Mouse (Mus musculus): ENCODE results near the gene Spns2. TPM values are rescaled to one million over a fixed set of nuclear protein-coding genes. Genes with fewer than 3 reads are reported as not detected.

Gene Spns2
- polyA plus RNA-seq, 1 experiment from 2014 or later = 13.0 TPM

DNA sequence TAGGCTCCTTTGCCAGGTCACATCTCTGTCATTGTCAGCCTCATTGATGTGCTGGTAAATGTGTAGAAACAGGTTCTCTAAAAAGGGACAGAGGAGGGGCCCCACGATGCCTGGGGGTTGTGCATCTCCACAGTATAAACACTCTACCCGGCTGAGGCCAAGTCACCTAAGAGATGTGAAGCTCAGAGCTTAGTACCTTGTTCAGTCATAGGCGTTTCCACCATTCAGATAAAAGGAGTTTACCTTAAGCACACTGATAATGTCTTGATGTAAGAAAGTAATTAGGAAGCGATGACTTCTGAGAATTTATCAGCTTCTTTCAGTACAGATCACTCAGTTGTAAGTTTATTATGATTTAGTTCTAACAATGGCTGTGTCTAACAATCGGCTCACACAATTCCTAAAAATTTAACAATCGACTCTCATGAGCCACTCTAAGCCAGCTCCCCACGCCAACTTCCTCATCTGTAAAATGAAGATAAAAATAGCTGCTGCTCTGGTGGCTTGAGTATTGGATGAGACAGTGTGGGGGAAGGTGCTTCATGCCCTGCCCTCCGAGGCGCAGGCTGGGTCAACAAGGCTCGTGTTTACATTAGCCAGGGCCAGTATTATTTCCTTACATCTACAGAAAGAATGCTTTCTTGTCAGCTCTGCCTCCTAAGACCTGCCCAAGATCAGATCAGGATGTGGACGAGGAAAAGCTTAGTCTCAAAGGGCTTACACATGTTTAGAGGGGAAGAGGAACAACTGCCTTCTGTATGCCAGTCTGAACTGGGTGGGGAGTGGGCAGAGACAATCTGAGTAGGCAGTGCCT lies 22.8 kb downstream of the Spns2 start:
- Histone ChIP-seq H3K9ac (no peak overlapping the region), H3K4me3 (no peak overlapping the region), H3K36me3 (no peaks in the 10 kb centered on the region), H3K9me3 (no peaks in the 10 kb centered on the region), H3K4me1 (peaks cover 18% of the 10 kb centered on the region), H3K27me3 (replicated peaks) (no peaks in the 10 kb centered on the region), H3K4me2 (replicated peaks) (no peak overlapping the region), H3K27ac (0 out of 2 replicates have a peak overlapping the region, but pooled peaks have one; percentile 6)
- no peak for ATAC-seq (ENCODE audit: low FRiP score, low read depth)
- WGBS = 71% methylated on average over 11 of the region's 11 CpGs

DNA sequence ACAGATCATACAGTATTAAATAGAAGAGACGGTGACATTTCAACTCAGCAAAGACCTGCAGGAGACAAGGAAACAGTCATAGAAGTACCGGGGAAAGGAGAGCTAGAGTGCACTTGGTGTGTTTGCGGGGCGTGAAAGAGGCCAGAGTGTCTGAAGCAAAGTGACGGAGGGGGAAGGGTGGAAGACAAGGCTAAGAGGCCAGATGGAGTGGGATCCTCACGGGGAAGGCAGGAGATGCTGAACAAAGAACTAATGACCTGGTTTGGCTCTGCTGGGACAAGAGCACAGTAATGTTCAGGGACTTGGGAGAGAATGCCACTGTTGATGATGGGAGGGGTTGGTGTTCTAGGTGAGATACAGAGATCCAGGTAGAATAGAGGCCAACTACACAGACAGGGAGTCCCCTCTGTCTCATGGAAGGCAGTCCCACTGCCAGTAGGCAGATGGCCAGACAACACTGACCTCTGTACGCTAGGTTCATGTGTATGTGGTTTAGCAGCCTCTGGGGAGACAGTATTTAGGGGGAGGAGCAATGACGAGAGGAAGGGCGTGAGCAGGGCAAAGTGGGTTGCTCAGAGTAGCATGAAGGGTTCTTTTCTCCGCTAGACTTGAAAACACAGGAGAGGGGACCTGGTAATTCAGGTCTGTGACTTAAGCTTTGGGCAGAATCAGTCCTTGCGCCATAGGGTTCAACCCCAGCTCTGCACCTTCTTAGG lies 23.6 kb downstream of the Spns2 start:
- ATAC-seq (ENCODE audit: low FRiP score, low read depth) = no peak
- Histone ChIP-seq H3K9me3 (no peaks in the 10 kb centered on the region), H3K4me1 (peaks cover 18% of the 10 kb centered on the region), H3K36me3 (no peaks in the 10 kb centered on the region), H3K9ac (no peak overlapping the region), H3K27ac (no peak overlapping the region), H3K27me3 (replicated peaks) (no peaks in the 10 kb centered on the region), H3K4me2 (replicated peaks) (no peak overlapping the region), H3K4me3 (no peak overlapping the region)
- 57% methylated on average over 11 of the region's 11 CpGs for WGBS

DNA sequence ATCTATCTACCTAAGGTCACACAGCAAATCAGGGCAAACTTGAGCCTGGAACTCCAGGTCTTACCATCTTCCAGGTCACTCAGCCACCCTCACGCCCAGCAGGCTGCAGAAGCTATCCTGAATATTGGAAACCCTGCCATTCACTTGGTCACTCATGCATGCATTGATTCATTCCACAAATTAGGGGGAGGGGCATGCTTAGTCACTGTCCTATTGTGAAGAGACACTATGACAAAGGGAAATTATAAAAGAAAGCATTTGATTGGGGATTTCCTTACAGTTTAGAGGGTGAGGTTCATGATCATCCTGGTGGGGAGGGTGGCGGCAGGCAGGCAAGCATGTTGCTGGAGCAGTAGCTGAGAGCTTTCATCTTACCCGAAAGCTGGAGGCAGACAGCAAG lies 24.9 kb downstream of the Spns2 start:
- Histone ChIP-seq H3K4me1 (peaks cover 18% of the 10 kb centered on the region), H3K27ac (no peak overlapping the region)

DNA sequence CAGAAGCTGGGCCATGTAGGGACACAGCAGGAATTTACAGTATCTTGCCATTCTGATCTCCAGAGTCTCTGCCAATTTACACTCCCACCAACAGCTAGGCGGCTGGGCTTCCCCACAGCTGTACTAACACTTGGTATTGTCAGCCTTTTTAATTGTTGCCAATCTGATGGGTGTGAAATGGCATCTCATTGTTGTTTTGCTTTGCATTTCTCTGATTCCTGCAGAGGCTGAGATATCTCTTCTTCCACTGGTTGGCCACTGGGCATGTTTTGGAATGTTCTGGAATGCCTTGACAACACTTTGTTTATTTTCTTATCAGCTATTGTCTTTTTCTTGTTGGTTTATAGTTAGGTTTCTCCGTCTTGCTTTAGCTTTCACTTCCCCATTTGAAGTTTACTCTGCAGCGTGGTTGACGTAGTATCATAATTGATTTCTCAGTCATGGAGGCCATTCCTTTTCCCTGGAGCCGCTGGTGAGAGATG lies 28.2 kb downstream of the Spns2 start:
- H3K4me3 ChIP-seq = no peak overlapping the region
- peaks cover 6% of the 10 kb centered on the region for H3K36me3 ChIP-seq
- 54% methylated on average over 5 of the region's 5 CpGs for WGBS
- no peak for ATAC-seq (ENCODE audit: low FRiP score, low read depth)
- H3K27ac ChIP-seq = no peak overlapping the region
- H3K4me2 ChIP-seq (replicated peaks) = no peak overlapping the region
- peaks cover 7% of the 10 kb centered on the region for H3K4me1 ChIP-seq
- H3K27me3 ChIP-seq (replicated peaks) = no peaks in the 10 kb centered on the region
- H3K9me3 ChIP-seq = no peaks in the 10 kb centered on the region
- no peak overlapping the region for H3K9ac ChIP-seq

More for the DNA sequence above, 24.9 kb downstream of the Spns2 start:
- WGBS = 72% methylated on average over 3 of the region's 3 CpGs
- Histone ChIP-seq H3K36me3 (no peaks in the 10 kb centered on the region), H3K4me2 (replicated peaks) (no peak overlapping the region), H3K4me3 (no peak overlapping the region), H3K27me3 (replicated peaks) (no peaks in the 10 kb centered on the region), H3K9ac (no peak overlapping the region), H3K9me3 (no peaks in the 10 kb centered on the region)
- no peak for ATAC-seq (ENCODE audit: low FRiP score, low read depth)

DNA sequence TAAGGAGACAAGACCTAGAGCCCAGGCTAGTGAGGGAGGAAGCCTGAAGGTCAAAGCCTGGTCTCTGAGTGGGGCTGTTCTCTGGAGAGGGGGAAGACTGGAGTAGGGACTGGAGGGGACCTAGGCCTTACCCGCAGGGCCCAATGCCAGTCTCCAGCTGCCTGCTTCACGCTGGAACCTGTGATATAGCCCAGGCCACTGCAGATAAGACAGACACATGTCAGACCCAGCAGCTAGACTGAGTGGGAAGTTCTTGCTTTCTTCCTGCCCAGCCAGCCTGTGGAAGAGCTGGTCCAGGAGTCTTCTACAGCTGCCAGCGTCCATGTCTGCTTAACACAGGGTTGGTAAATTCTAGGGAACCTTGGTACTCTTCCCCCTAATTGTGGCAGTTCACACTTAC lies 31.2 kb downstream of the Spns2 start:
- H3K36me3 ChIP-seq = peaks cover 12% of the 10 kb centered on the region
- no peak overlapping the region for H3K4me2 ChIP-seq (replicated peaks)
- no peaks in the 10 kb centered on the region for H3K9me3 ChIP-seq
- ATAC-seq (ENCODE audit: low FRiP score, low read depth) = no peak
- WGBS = 70% methylated on average over 3 of the region's 3 CpGs
- no peak overlapping the region for H3K9ac ChIP-seq
- H3K4me3 ChIP-seq = no peak overlapping the region
- peaks cover 11% of the 10 kb centered on the region for H3K4me1 ChIP-seq
- no peaks in the 10 kb centered on the region for H3K27me3 ChIP-seq (replicated peaks)
- no peak overlapping the region for H3K27ac ChIP-seq

DNA sequence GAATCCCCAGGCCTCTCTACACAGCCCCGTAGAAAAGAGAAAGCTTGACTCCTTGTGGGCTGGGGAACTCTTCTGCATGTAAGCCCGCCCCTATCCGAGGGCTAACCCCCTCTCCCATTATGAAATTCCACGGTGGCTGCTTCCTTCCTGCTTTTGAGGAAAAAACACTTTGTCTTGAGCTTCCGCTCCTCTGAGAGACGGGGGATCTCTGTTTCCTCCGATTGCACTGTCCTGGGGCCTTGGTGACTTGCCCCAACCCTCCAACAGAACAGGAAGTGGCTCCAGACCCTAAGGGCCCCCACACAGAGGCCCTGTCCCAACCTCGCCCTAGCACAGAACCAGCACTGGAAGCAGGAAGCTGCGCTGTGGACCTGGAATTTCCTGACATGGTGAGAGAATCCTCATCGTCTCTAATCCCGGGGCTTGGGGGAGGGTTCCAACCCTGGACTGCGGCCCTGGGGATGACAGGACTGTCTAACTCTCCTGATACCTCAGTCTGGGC lies 31.7 kb downstream of the Spns2 start:
- Histone ChIP-seq H3K4me1 (peaks cover 11% of the 10 kb centered on the region), H3K9ac (no peak overlapping the region), H3K27ac (no peak overlapping the region), H3K9me3 (no peaks in the 10 kb centered on the region), H3K27me3 (replicated peaks) (no peaks in the 10 kb centered on the region), H3K4me3 (no peak overlapping the region), H3K4me2 (replicated peaks) (no peak overlapping the region), H3K36me3 (peaks cover 14% of the 10 kb centered on the region)
- ATAC-seq (ENCODE audit: low FRiP score, low read depth) = no peak
- 79% methylated on average over 12 of the region's 12 CpGs for WGBS

DNA sequence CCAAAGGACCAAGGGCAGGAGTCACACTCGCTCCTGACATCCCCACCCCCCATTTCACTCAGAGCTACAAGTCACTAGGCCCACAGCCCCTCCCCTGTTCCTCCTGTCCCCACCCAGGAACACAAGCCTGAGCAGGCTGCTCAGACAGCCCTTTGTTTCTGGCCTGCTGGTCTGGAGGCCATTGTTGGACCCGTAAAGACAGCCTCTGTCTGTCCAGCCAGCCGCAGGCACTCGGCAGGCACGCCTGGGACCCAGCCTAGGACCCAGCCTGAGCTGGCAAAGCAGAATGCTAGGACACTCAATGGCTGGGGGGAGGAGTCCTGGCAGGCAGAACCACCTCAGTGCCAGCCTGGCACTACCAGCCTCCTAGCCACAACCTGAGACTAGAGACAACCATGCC lies 34.0 kb downstream of the Spns2 start:
- no peak overlapping the region for H3K4me3 ChIP-seq
- H3K9me3 ChIP-seq = no peaks in the 10 kb centered on the region
- whole genome bisulfite sequencing = 32% methylated on average over 5 of the region's 5 CpGs
- peak; percentile 32; the same call in 1 of the 2 replicates for ATAC-seq (ENCODE audit: low FRiP score, low read depth)
- no peak overlapping the region for H3K27ac ChIP-seq
- no peak overlapping the region for H3K9ac ChIP-seq
- peaks cover 11% of the 10 kb centered on the region for H3K4me1 ChIP-seq
- peaks cover 38% of the 10 kb centered on the region for H3K36me3 ChIP-seq
- no peak overlapping the region for H3K4me2 ChIP-seq (replicated peaks)
- no peaks in the 10 kb centered on the region for H3K27me3 ChIP-seq (replicated peaks)

DNA sequence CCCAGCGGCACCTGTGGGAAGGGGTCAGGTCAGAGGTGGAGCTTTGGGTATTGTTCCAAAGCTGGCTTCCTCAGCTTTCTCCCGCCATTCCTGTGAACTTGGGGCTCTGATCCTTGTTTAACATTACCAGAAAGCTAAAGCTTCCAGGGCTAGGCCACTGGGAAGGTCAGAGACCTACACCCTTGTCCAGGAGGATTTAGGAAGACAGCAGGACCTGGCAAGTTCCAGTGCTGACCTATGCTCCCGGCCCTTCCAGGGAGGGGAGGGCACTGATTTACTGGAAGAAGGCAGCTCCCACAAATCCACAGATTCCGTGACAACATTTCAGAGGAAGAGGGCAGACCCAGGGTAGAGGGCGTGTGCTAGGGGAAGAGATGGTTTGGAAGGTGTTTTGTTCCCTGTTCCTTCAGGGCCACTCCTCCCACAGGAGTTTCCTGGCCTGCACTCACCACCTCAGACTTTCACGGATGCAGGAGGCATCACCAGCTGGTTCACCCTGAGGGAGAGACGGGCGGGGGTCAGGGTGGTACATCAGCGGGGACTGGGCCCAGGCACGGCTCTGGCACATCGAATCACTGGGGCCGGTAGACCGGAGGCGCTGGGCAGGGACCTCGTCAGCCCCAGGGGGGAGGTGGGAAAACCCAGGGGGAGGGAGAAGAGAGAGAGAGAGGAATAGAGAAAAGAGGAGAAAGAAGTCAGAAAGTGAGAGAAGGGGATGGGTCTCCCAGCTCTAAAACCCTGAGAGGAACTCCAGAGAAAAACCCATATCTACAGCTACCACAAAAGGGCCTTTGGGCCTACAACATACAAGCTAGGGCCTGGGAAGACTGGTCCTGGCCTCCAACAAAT lies 36.4 kb downstream of the Spns2 start:
- Histone ChIP-seq H3K36me3 (peaks cover 62% of the 10 kb centered on the region), H3K27ac (no peak overlapping the region), H3K4me1 (peaks cover 11% of the 10 kb centered on the region), H3K27me3 (replicated peaks) (no peaks in the 10 kb centered on the region), H3K4me3 (no peak overlapping the region), H3K4me2 (replicated peaks) (no peak overlapping the region), H3K9ac (no peak overlapping the region), H3K9me3 (no peaks in the 10 kb centered on the region)
- 62% methylated on average over 15 of the region's 15 CpGs for WGBS
- no peak for ATAC-seq (ENCODE audit: low FRiP score, low read depth)

DNA sequence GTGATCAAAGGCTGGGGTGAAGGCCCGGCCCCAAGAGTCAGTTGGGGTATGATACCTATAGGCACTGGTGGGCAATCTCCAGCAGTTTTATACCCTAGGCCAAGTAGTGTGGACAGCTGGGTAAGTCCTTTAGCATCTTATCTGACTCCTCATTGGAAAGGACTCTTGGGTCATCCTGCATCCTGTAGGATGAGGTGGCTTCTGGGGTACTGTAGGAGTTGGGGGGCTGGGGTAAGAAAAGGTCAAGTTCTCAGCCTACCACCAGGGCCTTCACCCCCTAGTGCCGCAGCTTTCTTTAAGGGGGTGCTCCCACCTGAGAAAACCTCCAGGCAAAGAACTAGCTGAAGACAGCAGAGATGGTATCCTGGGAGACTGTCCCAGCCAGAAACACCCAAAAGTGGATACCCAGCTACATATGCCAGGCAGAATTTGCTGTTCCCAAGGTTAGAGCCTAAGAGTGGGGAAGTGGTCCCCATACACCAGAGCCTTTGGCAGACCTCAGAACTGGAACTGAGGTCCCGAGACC lies 37.5 kb downstream of the Spns2 start:
- no peak overlapping the region for H3K4me3 ChIP-seq
- peaks cover 69% of the 10 kb centered on the region for H3K36me3 ChIP-seq
- H3K9me3 ChIP-seq = no peaks in the 10 kb centered on the region
- H3K27ac ChIP-seq = no peak overlapping the region
- no peak overlapping the region for H3K9ac ChIP-seq
- peaks cover 11% of the 10 kb centered on the region for H3K4me1 ChIP-seq
- no peak for ATAC-seq (ENCODE audit: low FRiP score, low read depth)
- no peaks in the 10 kb centered on the region for H3K27me3 ChIP-seq (replicated peaks)
- 85% methylated on average over 3 of the region's 3 CpGs for WGBS
- H3K4me2 ChIP-seq (replicated peaks) = no peak overlapping the region

DNA sequence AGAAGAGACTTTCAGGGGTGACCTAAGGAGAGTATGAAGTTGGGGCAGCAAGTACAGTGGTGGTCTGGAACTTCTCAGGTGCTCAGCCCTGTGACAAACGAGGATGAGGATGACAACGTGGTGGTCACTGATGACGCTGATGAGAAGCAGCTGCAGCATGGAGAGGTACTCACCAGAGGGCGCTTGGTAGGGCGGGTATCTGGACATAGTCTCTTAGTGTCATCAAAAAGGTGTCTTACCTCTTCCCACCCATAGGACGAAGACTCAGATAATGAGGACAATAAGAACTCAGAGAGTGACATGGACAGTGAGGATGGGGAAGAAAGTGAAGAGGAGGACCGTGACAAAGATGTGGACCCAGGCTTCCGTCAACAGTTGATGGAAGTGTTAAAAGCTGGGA lies 42.2 kb downstream of the Spns2 start:
- no peak for ATAC-seq (ENCODE audit: low FRiP score, low read depth)
- no peaks in the 10 kb centered on the region for H3K27me3 ChIP-seq (replicated peaks)
- no peak overlapping the region for H3K27ac ChIP-seq
- 87% methylated on average over 8 of the region's 8 CpGs for WGBS
- no peak overlapping the region for H3K4me2 ChIP-seq (replicated peaks)
- H3K4me1 ChIP-seq = peaks cover 3% of the 10 kb centered on the region
- H3K9ac ChIP-seq = no peak overlapping the region
- H3K36me3 ChIP-seq = peaks cover 100% of the 10 kb centered on the region
- no peak overlapping the region for H3K4me3 ChIP-seq
- H3K9me3 ChIP-seq = no peaks in the 10 kb centered on the region

DNA sequence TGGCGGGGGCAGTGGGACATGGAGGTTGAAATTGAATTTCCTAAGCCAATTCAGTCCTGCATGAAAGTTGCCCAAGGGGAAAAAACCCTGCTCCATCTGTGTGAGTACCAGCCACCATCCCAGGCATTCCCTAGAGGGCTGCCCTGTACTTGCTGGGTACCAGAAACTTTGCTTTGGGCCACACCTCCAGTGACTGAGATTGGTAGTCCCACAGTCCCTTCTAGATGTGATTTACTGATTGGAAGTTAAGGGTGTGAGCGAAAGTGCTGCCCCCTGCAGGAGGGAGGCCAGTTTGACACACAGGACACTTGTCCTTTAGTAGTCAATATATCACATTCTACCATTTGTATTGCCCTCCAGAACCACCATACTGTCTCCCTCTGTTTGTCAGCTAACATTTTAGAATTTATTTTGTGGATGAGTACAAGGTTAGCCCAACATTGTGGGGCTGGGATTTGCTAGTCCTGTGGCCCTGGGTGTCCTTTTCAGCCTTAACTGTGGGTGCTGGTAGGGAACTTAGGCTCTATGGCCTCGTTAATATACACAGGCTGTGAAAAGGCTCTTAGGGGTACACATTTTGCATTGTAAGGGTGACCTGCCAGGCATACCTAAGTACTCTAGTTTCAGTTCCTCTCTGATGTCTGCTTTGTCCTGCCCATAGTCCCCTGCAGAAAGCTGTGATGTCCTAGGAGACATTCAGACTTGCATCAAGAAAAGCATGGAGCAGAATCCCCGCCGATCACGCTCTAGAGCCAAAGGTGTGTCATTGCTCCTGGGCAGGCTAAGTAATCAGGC lies 43.2 kb downstream of the Spns2 start:
- WGBS = 88% methylated on average over 6 of the region's 6 CpGs
- peaks cover 93% of the 10 kb centered on the region for H3K36me3 ChIP-seq
- no peak overlapping the region for H3K4me2 ChIP-seq (replicated peaks)
- H3K9me3 ChIP-seq = no peaks in the 10 kb centered on the region
- no peak overlapping the region for H3K27ac ChIP-seq
- H3K4me3 ChIP-seq = no peak overlapping the region
- no peak overlapping the region for H3K9ac ChIP-seq
- H3K27me3 ChIP-seq (replicated peaks) = no peaks in the 10 kb centered on the region
- peaks cover 12% of the 10 kb centered on the region for H3K4me1 ChIP-seq
- no peak for ATAC-seq (ENCODE audit: low FRiP score, low read depth)

All from neural tube, embryonic 12.5 days (tissue).